Mouse (Mus musculus) thymus, adult 2 months (tissue): Measurements from ENCODE around the gene Srgap3.

Experiments used
- CTCF ChIP-seq: fragments of 200-500 bp; IDR thresholded peaks from 2 replicates; pipeline ENCODE4 v1.5.1; 2012; ENCODE audit warnings: mild to moderate bottlenecking, control low read depth, low read length, moderate library complexity, borderline replicate concordance; ENCODE audit not compliant: control insufficient read depth, poor library complexity, insufficient read depth; ENCODE audit errors: extremely low read depth
- POLR2A ChIP-seq: fragments of 200-500 bp; IDR thresholded peaks from 2 replicates; pipeline ENCODE4 v1.6.1; 2012; ENCODE audit warnings: mild to moderate bottlenecking, low read length, control low read depth, moderate library complexity; ENCODE audit not compliant: control insufficient read depth, poor library complexity, insufficient read depth; ENCODE audit errors: extremely low read depth

- TF ChIP-seq POLR2A (no peak), CTCF (no peak)
Observed at GRCm38 (mm10) chr6:112758541-112758940, 188.5 kb downstream of the Srgap3 start.
